Mouse (Mus musculus) MEL (cell line): Measurements from ENCODE around the gene Gm20388.

Source experiments
- BHLHE40 ChIP-seq: IDR thresholded peaks from 2 replicates; pipeline ENCODE4 v1.6.1; 2012; ENCODE audit warnings: low read depth, mild to moderate bottlenecking, inconsistent platforms, low read length, improper control_type of control experiment, borderline replicate concordance
- CTCF ChIP-seq, 3 experiments: IDR thresholded peaks in 2 of 3; conservative IDR thresholded peaks in 1 of 3; 2 replicates each; pipeline ENCODE4 v1.5.1; 2011 to 2012; ENCODE audit warnings: low read length in 3 of 3, low read depth in 2 of 3, mild to moderate bottlenecking in 2 of 3, improper control_type of control experiment in 1 of 3, inconsistent platforms in 1 of 3, mixed read lengths in 1 of 3, moderate library complexity in 1 of 3; ENCODE audit not compliant: control insufficient read depth in 1 of 3, insufficient read depth in 1 of 3, poor library complexity in 1 of 3, severe bottlenecking in 1 of 3
- ELF1 ChIP-seq: IDR thresholded peaks from 2 replicates; pipeline ENCODE4 v1.6.1; 2014; ENCODE audit warnings: low read depth, mild to moderate bottlenecking, inconsistent platforms, low read length, improper control_type of control experiment, moderate library complexity
- EP300 ChIP-seq, 2 experiments: IDR thresholded peaks; 2 replicates each; pipeline ENCODE4 v1.6.1; 2011; ENCODE audit warnings: improper control_type of control experiment in 2 of 2, low read length in 2 of 2, low read depth in 1 of 2, mild to moderate bottlenecking in 1 of 2
- JUND ChIP-seq: IDR thresholded peaks from 2 replicates; pipeline ENCODE4 v1.6.1; 2011; ENCODE audit warnings: low read depth, mild to moderate bottlenecking, improper control_type of control experiment, low read length
- MAZ ChIP-seq: IDR thresholded peaks from 2 replicates; pipeline ENCODE4 v1.6.1; 2012; ENCODE audit warnings: low read depth, mild to moderate bottlenecking, inconsistent platforms, low read length, improper control_type of control experiment
- SIN3A ChIP-seq: IDR thresholded peaks from 2 replicates; pipeline ENCODE4 v1.6.1; 2012; ENCODE audit warnings: low read length, improper control_type of control experiment, inconsistent platforms
- TAL1 ChIP-seq: IDR thresholded peaks from 2 replicates; pipeline ENCODE4 v1.6.1; 2012; ENCODE audit warnings: mild to moderate bottlenecking, inconsistent platforms, low read length, moderate library complexity, mixed read lengths
- TBP ChIP-seq: IDR thresholded peaks from 2 replicates; pipeline ENCODE4 v1.8.0; 2011; ENCODE audit warnings: low read depth, low read length, improper control_type of control experiment
- TCF12 ChIP-seq: IDR thresholded peaks from 2 replicates; pipeline ENCODE4 v1.6.1; 2014; ENCODE audit warnings: low read depth, mild to moderate bottlenecking, inconsistent platforms, low read length, improper control_type of control experiment, moderate library complexity
- UBTF ChIP-seq: IDR thresholded peaks from 2 replicates; pipeline ENCODE4 v1.6.1; 2012; ENCODE audit warnings: low read depth, mild to moderate bottlenecking, inconsistent platforms, low read length, improper control_type of control experiment, moderate library complexity, borderline replicate concordance; ENCODE audit not compliant: insufficient read depth
- ZC3H11A ChIP-seq: IDR thresholded peaks from 2 replicates; pipeline ENCODE4 v1.6.1; 2012; ENCODE audit warnings: low read depth, mild to moderate bottlenecking, inconsistent platforms, low read length, improper control_type of control experiment
- ZNF384 ChIP-seq: IDR thresholded peaks from 2 replicates; pipeline ENCODE4 v1.6.1; 2012; ENCODE audit warnings: low read depth, mild to moderate bottlenecking, inconsistent platforms, low read length, improper control_type of control experiment

- TF ChIP-seq CTCF (IDR thresholded peaks at IDR 0.05 in 2 of 3, conservative IDR thresholded peaks at IDR 0.05 in 1 of 3; ENCODE audit: control insufficient read depth in 1 of 3, insufficient read depth in 1 of 3, low read depth in 2 of 3, low read length in 3 of 3, poor library complexity in 1 of 3, severe bottlenecking in 1 of 3) = no peak
- TF ChIP-seq TAL1 = no peak
- no peak for TF ChIP-seq BHLHE40
- TF ChIP-seq ZC3H11A = no peak
- no peak for TF ChIP-seq JUND
- TF ChIP-seq EP300 (IDR thresholded peaks at IDR 0.05; ENCODE audit: low read depth in 1 of 2, low read length in 2 of 2) = no peak
- no peak for TF ChIP-seq ZNF384
- no peak for TF ChIP-seq TBP
- no peak for TF ChIP-seq ELF1
- no peak for TF ChIP-seq MAZ
- no peak for TF ChIP-seq UBTF
- no peak for TF ChIP-seq TCF12
- TF ChIP-seq SIN3A = no peak
These were observed 783.3 kb downstream of the Gm20388 start for GRCm38 (mm10) chr8:120693861-120694493.
